Mouse (Mus musculus): ENCODE measurements at regions not wholly inside any gene's neighbourhood (a gene's known extent, or its start where the extent isn't known, plus 50 kb on each side); places are given as distances from the start of the nearest gene placed in this dataset.

DNA sequence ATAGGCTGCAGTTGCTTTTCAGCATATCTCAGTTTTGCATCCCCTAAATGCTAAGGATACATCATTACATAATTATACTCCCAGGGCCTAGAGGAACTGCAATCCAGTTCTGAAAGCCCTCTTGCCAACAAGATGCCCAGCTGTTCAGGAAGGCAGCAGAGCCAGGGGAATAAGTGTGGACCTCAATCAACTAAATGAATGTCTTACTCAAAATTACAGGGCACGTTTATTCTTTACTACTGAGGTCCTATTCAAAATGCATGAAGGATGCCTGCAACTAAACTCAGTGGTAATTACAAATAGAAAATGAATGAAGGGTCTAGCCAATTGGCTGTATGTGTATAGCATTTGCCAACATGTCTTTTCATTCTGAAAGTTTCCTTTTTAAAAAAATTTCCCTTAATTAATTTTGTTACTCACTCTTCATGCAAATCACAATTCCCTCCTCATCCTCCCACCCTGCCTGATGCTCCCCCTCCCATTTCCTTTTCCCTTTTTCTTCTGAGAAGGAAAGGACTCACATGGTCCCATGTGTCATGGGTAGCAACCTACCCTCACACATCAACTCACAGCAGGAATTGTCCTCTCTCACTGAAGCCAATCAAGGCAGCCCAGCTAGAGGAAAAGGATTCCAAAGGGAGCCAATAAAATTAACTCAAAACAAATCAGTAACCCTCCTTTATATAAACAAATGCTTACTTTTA, 86.9 kb upstream of the Ins1 start:
- Histone ChIP-seq H3K36me3 (replicated peaks) (no peaks in the 10 kb centered on the region), H3K4me1 (no peaks in the 10 kb centered on the region), H3K9ac (no peak overlapping the region), H3K27ac (no peak overlapping the region), H3K4me2 (no peak overlapping the region), H3K27me3 (no peaks in the 10 kb centered on the region), H3K4me3 (replicated peaks) (no peak overlapping the region), H3K9me3 (no peaks in the 10 kb centered on the region)
- ATAC-seq (ENCODE audit: low FRiP score) = 0 out of 2 replicates have a peak, but pooled peaks have one; percentile 30
- 58% methylated on average over 1 of the region's 1 CpGs for WGBS

DNA sequence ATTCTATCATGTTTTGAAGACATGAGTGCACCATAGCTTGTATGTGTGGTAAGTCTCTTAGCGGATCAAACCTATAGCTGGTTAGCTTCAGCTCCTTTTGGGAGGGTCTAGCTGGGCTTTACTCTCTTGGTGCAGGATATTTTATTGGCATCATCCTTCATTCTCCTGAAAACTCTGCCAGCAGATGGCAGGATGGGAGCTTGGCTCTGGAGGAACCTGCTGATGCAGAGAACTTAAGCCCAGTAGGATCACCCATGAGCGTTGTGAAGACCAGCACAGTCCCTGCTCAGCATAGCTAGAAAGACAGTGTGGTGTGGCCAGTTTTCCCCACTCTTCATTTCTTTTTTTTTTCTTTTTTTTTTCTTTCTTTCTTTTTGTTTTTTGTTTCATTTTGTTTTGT, 70.3 kb upstream of the Ins1 start:
- Histone ChIP-seq H3K27me3 (no peaks in the 10 kb centered on the region), H3K4me3 (replicated peaks) (no peak overlapping the region), H3K27ac (no peak overlapping the region), H3K9me3 (no peaks in the 10 kb centered on the region), H3K9ac (no peak overlapping the region), H3K4me1 (no peaks in the 10 kb centered on the region), H3K36me3 (replicated peaks) (no peaks in the 10 kb centered on the region), H3K4me2 (no peak overlapping the region)
- 79% methylated on average over 2 of the region's 2 CpGs for WGBS
- ATAC-seq (ENCODE audit: low FRiP score) = no peak

DNA sequence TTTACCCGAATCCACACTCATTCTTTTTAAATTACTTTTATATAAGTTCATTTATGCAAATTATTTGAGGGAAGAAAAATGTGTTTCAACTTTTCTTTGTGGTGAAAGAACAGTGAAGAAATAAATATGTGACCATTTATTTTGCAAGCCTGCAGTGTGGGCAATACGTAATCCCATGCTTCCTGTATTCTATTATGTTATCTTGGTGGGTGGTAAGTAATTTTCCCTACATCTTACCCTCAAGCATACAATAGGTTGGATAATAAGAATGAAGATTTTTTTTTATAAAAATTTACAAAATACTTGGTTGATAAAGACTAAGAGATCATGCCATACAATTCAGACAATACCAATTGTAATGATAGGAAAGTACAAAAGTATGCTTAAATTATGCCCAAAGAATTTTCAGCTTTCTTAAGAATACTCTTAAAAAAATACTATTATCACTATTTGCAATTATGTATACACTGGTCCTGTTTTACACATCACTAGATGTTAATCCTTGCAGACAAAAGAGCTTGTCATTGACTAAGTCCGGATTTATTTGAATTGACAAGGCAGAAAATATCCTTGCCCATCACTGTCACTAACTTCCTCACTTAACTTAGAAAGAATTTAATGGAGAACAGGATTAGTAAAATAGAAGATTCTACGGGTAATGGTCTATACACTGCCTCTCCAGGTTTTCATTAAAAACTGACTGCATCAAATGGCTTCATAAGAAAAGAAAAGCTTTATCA, 64.4 kb upstream of the Ins1 start:
- Histone ChIP-seq H3K4me2 (no peak overlapping the region), H3K4me1 (no peaks in the 10 kb centered on the region), H3K27ac (no peak overlapping the region), H3K9me3 (no peaks in the 10 kb centered on the region), H3K4me3 (replicated peaks) (no peak overlapping the region), H3K36me3 (replicated peaks) (no peaks in the 10 kb centered on the region), H3K9ac (no peak overlapping the region), H3K27me3 (no peaks in the 10 kb centered on the region)
- no peak for ATAC-seq (ENCODE audit: low FRiP score)
- WGBS = 25% methylated on average over 4 of the region's 4 CpGs

GRCm38 (mm10) chr19:52207725-52208124, 56.4 kb upstream of the Ins1 start:
- H3K4me2 ChIP-seq = no peak overlapping the region
- H3K27ac ChIP-seq = no peak overlapping the region
- ATAC-seq (ENCODE audit: low FRiP score) = peak; percentile 57; the same call in 1 of the 2 replicates
- 72% methylated on average over 2 of the region's 2 CpGs for WGBS
- no peaks in the 10 kb centered on the region for H3K9me3 ChIP-seq
- H3K4me3 ChIP-seq (replicated peaks) = no peak overlapping the region
- no peaks in the 10 kb centered on the region for H3K4me1 ChIP-seq
- H3K36me3 ChIP-seq (replicated peaks) = no peaks in the 10 kb centered on the region
- no peak overlapping the region for H3K9ac ChIP-seq
- H3K27me3 ChIP-seq = no peaks in the 10 kb centered on the region

All from forebrain, embryonic 12.5 days (tissue).